Mouse (Mus musculus) ovary, adult 2 months (tissue): ENCODE data around the gene Uqcr11. TPM values are rescaled to one million over a fixed set of nuclear protein-coding genes. Genes with fewer than 3 reads are reported as not detected.

Experiments used
- polyA plus RNA-seq: library from polyadenylated mRNA; depleted of rRNA; stranded (reverse); fragments of >200 nt; gene quantifications from 2 replicates; pipeline ENCODE4 v1.2.3, GENCODE M21; 2012; rRNA removed

Gene Uqcr11
- 1,515 and 1,936 TPM in 2 replicates for polyA plus RNA-seq

DNA sequence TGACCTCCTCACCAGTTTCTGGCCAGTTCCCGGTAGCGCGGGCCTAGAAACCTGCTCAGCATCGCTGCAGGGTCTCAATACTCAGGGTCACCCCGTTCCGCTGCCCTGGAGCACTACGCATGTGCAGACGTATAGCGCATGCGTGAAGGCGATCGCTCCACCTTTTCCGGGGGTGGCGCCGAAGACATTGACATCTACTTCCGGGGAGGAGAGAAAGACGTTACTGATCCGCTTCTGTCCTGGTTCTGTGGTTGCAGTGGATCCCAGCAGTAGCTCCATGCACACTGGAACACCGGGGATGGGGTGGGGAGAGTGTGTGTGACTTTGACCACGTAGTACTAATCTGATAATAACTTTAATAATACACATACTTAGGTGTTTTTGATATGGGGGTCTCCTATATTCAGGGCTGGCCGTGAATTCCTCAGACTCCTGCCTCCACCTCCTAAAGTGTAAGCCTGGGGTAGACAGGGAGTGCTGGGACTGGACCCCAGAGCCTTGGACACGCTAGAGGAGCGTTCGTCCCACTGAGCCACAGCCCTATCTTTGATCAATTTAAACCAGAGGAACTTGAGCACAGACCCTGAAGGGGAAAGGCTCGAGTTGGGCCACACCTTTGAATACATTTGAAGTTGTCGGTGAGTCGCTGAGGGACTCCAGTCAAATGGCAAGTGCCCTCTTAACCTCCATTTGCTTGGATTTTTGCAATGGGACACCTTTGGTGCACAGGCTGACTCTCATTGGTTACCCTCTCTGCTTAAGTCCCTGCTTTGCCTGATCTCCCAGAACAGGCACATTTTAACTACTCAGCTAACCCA lies at the start of gene Uqcr11:
TSS of gene Uqcr11 (minus strand) at position 147 of the 818 bp plus-strand sequence.

DNA sequence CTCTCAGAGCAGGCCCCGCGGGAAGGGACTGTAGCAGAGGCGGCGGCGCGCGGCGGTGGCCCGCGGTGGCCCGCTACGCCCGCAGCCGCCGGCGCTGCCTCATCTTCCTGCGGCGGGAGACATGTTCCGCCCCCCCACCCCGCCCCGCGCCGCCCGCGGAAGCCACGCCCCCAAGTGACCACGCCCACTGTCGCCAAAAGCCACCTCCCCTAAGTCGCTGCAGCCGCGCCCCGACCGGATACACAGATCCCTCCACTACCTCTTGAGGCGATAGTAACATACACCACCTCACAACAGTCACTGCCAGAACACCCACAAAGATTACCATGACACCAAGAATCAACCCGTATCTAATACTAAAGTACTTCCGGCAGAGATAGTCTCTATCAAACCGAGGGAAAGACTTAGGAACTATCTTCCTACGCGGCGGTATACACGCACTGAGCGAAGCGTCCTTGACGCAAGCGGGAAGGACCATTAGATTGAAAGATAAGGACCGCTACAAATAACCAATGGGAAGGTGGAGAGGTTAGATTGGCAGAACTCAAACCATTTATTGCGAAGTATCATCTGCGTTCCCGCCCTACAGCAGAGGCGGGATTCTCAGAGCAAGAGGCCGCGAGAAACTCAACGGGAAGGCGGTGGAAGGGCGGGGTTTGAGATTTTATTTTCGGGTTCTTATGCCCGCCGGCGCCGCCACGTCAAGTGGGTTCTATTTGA lies 27.0 kb upstream of the Uqcr11 start, which contains the start of gene Tcf3:
TSS of gene Tcf3 (minus strand) at position 135 of the 720 bp plus-strand sequence.

DNA sequence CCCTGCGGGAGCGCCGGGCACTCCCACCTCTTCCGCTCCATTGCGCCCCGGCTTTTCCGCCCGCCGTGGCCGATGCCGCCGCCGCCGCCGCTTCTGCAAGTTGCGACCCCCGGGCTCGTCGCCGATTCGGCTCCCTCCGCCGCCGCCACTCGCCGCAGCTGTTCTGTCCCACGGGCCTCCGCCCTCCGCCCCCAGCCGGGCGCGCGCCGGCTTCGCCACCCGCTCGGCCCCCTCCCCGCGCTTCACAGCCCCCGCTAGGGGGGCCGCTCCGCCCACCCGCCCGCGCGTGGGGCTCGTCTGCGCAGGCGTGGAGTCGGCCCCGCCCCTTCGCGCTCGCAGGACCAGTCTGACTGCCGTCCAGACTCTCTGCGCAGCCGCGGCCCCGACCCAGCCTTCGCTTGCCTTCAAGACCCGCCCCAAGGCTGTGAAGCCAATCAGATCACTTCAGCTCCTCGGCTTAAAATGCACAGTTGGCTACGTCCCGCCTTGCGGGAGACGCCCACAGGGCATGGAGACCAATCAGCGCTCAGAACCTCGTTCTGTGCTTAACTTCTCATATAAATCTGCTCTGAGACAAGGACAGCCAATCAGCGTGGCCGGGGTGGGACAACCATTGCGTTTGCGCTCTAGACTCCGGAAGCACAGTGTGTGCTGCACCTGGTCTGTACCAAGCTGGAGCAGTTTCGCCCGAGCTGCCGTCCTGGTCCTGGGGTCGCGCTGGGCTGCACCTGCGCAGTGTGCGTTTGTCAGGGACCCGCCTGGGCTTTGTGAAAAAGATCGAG lies 7.2 kb downstream of the Uqcr11 start, which contains the start of gene Mbd3:
TSS of gene Mbd3 (minus strand) at position 360 of the 782 bp plus-strand sequence.

DNA sequence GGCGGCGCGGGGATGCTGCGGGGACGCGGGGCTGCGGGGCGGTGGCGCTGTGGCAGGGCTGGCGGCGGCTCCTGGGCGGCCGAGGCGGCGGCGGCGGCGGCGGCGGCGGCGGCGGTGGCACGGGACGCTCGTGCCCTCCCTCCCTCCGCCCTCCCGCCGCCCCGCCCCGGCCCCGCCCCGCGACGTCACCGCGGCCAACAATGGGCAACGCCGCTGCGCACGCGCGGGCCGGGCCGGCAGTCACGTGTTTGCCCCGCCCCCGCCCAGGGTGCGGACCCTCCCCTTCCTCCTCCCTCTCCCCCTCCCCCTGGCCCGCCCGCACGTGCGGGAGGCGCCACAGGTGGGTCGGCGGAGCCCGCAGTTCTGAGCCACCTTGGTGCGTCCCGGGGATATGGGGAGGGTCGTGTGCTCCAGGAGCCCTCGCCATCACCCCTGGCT lies 19.1 kb downstream of the Uqcr11 start, which contains the start of gene Mex3d:
TSS of gene Mex3d (minus strand) at position 138 of the 438 bp plus-strand sequence.

DNA sequence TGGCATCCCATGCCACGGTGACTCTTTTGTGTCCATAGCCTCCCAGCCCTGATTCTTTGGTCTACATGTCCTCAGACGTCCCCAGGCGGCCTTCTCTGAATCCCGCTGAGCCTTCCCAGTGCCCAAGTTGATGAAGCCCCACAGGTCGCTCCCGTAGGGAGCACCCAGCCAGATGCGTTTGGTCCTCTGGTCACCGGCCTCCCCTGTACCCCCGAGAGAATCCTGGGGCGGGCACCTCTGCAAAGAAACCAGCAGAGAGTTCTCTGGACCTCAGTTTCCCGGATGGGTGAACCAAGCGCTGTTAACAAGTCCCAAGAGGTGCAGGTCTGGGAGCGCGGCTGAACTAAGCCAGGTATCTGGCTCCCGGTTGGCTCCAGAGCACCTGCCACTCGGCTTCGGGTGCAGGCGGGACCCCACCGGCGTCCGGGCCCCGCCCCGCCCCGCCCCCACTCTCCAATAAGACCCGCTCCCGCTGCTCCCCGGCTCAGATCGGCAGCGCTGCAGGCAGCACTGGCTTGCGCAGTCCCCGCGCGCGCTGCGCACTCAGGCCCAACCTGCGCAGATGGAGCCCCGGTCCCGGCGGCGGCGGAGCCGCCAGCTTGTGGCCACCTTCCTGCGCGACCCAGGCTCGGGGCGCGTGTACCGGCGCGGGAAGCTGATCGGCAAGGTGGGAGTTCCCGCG lies 50.5 kb downstream of the Uqcr11 start, which contains the start of gene Plk5:
TSS of gene Plk5 (plus strand) at position 459 of the 682 bp plus-strand sequence.

Other genes starting within 250 kb of the Uqcr11 start
- gene Cirbp, start 240.8 kb downstream of the Uqcr11 start, polyA plus RNA-seq, result 166 and 186 TPM in 2 replicates
- 11.6 and 15.0 TPM in 2 replicates for gene 1600002K03Rik, start 233.9 kb downstream of the Uqcr11 start, polyA plus RNA-seq
- gene Efna2, start 227.3 kb downstream of the Uqcr11 start, polyA plus RNA-seq, result 24.1 and 27.6 TPM in 2 replicates
- gene Mum1, start 180.4 kb downstream of the Uqcr11 start, polyA plus RNA-seq, result 50.0 and 52.1 TPM in 2 replicates
- gene Ndufs7, start 157.7 kb downstream of the Uqcr11 start, polyA plus RNA-seq, result 763 TPM in 2 replicates
- 151 and 218 TPM in 2 replicates for gene Gamt, start 145.8 kb downstream of the Uqcr11 start, polyA plus RNA-seq
- gene Dazap1, start 145.3 kb downstream of the Uqcr11 start, polyA plus RNA-seq, result 82.9 and 83.0 TPM in 2 replicates
- 1,795 and 1,851 TPM in 2 replicates for gene Rps15, start 114.4 kb downstream of the Uqcr11 start, polyA plus RNA-seq
- gene Apc2, start 110.9 kb downstream of the Uqcr11 start, polyA plus RNA-seq, result 3.4 and 4.0 TPM in 2 replicates
- 71.0 and 75.2 TPM in 2 replicates for gene 2310011J03Rik, start 86.3 kb downstream of the Uqcr11 start, polyA plus RNA-seq
- 17.4 and 20.3 TPM in 2 replicates for gene Pcsk4, start 77.3 kb downstream of the Uqcr11 start, polyA plus RNA-seq
- gene Reep6, start 76.9 kb downstream of the Uqcr11 start, polyA plus RNA-seq, result 8.6 and 13.7 TPM in 2 replicates
- gene Adamtsl5, start 58.4 kb downstream of the Uqcr11 start, polyA plus RNA-seq, result 18.5 and 21.2 TPM in 2 replicates
- 8.2 and 10.0 TPM in 2 replicates for gene Plk5, start 50.4 kb downstream of the Uqcr11 start, polyA plus RNA-seq
- 95.3 and 114 TPM in 2 replicates for gene Mex3d, start 19.2 kb downstream of the Uqcr11 start, polyA plus RNA-seq
- 266 and 282 TPM in 2 replicates for gene Mbd3, start 7.3 kb downstream of the Uqcr11 start, polyA plus RNA-seq
- gene Tcf3, start 26.8 kb upstream of the Uqcr11 start, polyA plus RNA-seq, result 199 and 209 TPM in 2 replicates
- gene Onecut3, start 88.0 kb upstream of the Uqcr11 start, polyA plus RNA-seq, result 0.02 and 0.06 TPM in 2 replicates
- gene Atp8b3, start 132.3 kb upstream of the Uqcr11 start, polyA plus RNA-seq, result 0.19 and 0.22 TPM in 2 replicates
- gene Rexo1, start 154.7 kb upstream of the Uqcr11 start, polyA plus RNA-seq, result 98.1 and 124 TPM in 2 replicates
- 57.0 and 74.9 TPM in 2 replicates for gene Klf16, start 170.5 kb upstream of the Uqcr11 start, polyA plus RNA-seq
- gene Abhd17a, start 183.5 kb upstream of the Uqcr11 start, polyA plus RNA-seq, result 395 and 572 TPM in 2 replicates
- 130 and 147 TPM in 2 replicates for gene Scamp4, start 196.0 kb upstream of the Uqcr11 start, polyA plus RNA-seq
- 31.5 and 40.6 TPM in 2 replicates for gene Adat3, start 196.1 kb upstream of the Uqcr11 start, polyA plus RNA-seq
- gene Gm49322, start 199.2 kb upstream of the Uqcr11 start, polyA plus RNA-seq, result 4.1 and 4.6 TPM in 2 replicates
- 331 and 342 TPM in 2 replicates for gene Csnk1g2, start 216.0 kb upstream of the Uqcr11 start, polyA plus RNA-seq